Mouse (Mus musculus): ENCODE measurements at regions not wholly inside any gene's neighbourhood (a gene's known extent, or its start where the extent isn't known, plus 50 kb on each side); places are given as distances from the start of the nearest gene placed in this dataset.

DNA sequence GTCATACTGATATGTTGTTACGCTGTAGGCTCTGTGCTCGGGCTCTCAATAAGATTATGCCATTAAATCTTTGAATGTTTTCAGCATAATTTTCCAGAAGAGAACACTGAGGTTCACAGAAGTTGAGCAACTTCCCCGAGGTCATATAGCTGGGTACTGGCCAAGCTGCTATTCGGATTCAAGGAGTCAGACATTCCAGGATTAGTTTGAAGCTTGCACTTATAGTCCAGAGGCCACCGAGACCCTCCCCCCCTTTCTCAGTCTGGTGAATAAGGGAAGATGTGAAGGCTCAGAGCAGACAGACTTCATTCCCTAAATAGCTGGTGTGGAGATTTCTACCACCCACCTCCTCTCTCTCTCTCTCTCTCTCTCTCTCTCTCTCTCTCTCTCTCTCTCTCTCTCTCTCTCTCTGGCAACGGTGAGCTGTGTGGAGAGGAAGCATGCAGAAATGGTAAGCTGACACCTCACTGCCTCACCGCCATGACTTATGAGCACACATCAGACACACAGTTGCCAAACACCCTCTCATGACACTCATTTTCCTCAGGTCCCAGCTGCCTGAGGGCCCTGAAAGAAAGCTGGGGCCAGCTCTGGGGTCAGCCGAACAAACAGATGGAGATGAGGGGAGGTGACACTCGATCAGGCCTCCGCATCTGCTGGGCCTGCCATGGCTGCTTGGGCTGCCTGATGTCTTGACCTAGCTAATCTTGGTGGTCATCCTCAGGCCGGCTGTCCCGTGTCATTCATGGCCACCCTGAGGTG lies 107.0 kb upstream of the Pdzrn3 start:
- no peak overlapping the region for H3K4me3 ChIP-seq
- no peaks in the 10 kb centered on the region for H3K27me3 ChIP-seq (ENCODE audit: insufficient read depth, poor library complexity, severe bottlenecking)
- DNase-seq (ENCODE audit: low spot score), result no peak
- WGBS, result 51% methylated on average over 12 of the region's 12 CpGs
- H3K4me1 ChIP-seq, result peaks cover 22% of the 10 kb centered on the region; the same call in 1 of the 2 replicates
- no peaks in the 10 kb centered on the region for H3K9me3 ChIP-seq
- no peak overlapping the region for H3K27ac ChIP-seq
- no peaks in the 10 kb centered on the region for H3K36me3 ChIP-seq

DNA sequence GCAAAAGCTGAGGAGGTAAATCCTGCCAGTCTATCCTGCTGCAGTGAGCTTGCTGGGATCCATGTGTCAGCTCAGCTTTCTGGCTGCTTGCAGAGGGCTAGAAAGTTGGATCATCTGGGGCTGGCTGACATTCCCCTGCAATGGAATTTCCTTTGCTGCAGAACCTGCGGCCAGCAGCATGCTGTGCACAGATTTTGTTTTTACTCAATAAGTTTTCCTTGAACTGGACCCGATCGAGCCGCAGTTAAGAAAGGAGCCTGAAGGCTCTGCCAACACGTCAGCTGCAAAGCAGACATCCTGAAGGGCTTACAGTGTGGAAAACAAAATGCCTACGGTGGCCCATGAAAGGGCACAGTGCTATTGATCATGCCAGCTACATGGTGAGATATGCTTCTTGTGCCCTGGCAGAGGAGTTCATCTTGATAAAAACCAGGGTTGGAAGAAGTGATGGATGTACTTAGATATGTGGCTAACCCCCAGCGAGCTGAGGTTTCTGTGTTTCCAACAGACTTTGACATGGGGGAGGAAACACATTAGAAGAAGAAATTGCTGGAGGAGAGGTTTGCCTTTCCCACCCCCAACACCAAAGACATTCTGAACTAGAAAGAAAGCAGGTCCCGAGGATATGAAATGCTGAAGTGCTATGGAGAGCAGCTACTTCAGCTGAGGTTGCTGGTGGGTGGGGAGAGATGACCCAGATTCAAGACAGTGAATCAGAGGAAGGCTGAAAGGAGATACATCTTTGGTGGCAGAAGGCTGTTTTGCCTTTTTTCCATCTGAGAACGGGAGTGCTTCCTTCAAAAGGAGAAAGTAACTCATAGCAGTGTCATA lies 105.2 kb upstream of the Pdzrn3 start:
- peaks cover 22% of the 10 kb centered on the region; the same call in 1 of the 2 replicates for H3K4me1 ChIP-seq
- H3K27ac ChIP-seq, result no peak overlapping the region
- no peak for DNase-seq (ENCODE audit: low spot score)
- no peaks in the 10 kb centered on the region for H3K9me3 ChIP-seq
- no peaks in the 10 kb centered on the region for H3K27me3 ChIP-seq (ENCODE audit: insufficient read depth, poor library complexity, severe bottlenecking)
- 45% methylated on average over 9 of the region's 9 CpGs for WGBS
- no peaks in the 10 kb centered on the region for H3K36me3 ChIP-seq
- no peak overlapping the region for H3K4me3 ChIP-seq

DNA sequence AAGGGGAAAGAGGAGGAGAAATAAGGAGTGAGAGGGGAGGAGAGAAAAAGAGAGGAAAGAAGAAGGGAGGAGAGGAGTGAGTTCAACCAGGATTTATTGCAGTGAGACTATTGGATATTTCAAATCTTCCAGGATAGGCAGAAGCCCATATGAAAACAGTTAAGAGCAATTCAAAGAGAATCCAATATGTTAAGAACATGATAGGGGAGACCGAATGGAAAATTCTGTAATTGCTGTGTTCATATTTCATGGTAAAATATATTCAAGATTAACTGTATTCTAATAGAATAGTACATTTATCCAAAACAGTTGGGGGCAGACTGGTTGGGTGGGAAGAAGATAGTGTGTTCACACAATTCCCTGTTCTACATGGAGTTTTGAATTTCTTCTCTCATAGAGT lies 96.3 kb upstream of the Pdzrn3 start:
- Histone ChIP-seq H3K4me1 (0 out of 2 replicates have a peak, but pooled peaks cover 3% of the 10 kb centered on the region), H3K27ac (no peak overlapping the region), H3K36me3 (no peaks in the 10 kb centered on the region), H3K27me3 (ENCODE audit: insufficient read depth, poor library complexity, severe bottlenecking) (no peaks in the 10 kb centered on the region), H3K4me3 (no peak overlapping the region), H3K9me3 (no peaks in the 10 kb centered on the region)
- DNase-seq (ENCODE audit: low spot score), result no peak
- 92% methylated on average over 1 of the region's 1 CpGs for WGBS

DNA sequence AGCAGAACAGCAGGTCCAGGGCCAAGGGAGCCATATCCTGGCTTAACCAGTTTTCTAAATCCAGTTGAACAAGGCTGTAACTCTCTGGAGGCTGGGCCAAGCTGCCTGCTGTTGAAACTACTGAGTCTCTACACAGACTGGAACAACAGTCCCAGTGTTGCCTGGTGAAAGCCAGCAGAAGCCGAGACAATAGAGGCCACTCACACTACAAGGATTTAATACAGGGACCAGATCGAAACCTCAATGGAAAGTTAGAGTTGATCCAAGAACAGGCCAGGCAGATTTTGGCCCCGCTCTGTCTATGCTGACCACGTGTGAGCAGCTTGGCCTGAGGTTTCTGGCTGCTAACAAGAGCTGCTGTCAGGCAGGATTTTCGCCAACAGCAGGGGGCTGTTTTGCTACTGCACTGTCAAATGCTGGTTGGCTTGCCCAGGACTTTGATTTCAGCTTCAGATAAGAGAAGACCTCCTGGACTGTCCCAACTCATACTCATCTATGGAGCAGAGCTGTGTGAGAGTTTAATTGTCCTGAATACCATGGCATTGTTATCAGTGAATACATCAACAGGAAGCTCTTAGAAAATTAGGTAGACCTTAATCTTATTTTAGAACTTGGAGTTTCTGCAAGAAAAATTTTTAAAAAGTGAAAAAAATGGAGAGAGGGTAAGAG lies 95.7 kb upstream of the Pdzrn3 start:
- no peak overlapping the region for H3K4me3 ChIP-seq
- no peaks in the 10 kb centered on the region for H3K36me3 ChIP-seq
- H3K27me3 ChIP-seq (ENCODE audit: insufficient read depth, poor library complexity, severe bottlenecking), result no peaks in the 10 kb centered on the region
- H3K27ac ChIP-seq, result no peak overlapping the region
- H3K9me3 ChIP-seq, result no peaks in the 10 kb centered on the region
- 0 out of 2 replicates have a peak, but pooled peaks cover 3% of the 10 kb centered on the region for H3K4me1 ChIP-seq
- 25% methylated on average over 5 of the region's 5 CpGs for WGBS
- DNase-seq (ENCODE audit: low spot score), result no peak

DNA sequence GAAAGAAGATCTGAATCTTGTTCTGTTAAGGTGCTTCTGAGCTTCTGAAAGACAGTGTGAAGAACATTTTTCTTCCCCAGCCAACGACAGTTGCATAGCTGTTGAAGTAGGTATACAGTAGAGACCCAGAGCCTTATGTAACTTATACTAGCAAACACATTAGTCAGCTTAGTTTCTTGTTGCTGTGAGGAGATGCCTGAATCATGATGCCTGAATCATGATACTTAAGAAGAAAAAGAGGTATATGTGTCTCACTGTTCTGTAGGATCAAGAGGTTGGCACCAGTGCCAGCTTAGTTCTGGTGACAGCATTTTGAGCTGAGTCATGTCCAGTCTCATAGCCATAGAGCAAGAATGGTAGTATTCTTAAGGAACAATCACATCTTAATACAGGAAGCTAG lies 87.2 kb upstream of the Pdzrn3 start:
- Histone ChIP-seq H3K9me3 (no peaks in the 10 kb centered on the region), H3K36me3 (no peaks in the 10 kb centered on the region), H3K27me3 (ENCODE audit: insufficient read depth, poor library complexity, severe bottlenecking) (no peaks in the 10 kb centered on the region), H3K27ac (no peak overlapping the region), H3K4me3 (no peak overlapping the region), H3K4me1 (no peaks in the 10 kb centered on the region)
- WGBS, result 73% methylated on average over 1 of the region's 1 CpGs
- DNase-seq (ENCODE audit: low spot score), result no peak

DNA sequence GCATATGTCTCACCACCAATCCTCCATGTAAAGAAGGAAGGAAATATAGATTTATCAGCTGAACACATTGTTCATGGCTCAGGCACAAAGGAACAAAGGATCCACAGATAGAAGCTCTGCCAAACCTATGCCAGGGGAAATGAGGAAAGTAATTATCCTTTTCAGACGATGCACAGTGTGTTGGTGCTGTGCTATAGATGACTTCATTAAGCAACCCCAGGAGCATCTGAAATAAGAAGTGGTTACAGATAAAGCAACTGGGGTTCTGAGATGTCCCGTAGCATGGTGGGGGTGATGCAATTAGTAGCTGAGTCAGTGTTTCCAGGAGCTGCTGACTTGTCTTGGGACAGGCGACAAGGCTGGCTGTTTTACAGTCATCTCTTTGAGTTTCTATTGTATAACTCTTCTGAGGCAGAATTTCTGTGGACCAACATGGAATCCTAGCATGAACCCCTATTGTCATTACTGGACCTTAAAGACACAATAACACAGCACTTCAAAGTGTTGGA lies 86.2 kb upstream of the Pdzrn3 start:
- H3K4me1 ChIP-seq, result no peaks in the 10 kb centered on the region
- H3K36me3 ChIP-seq, result no peaks in the 10 kb centered on the region
- H3K9me3 ChIP-seq, result no peaks in the 10 kb centered on the region
- no peak for DNase-seq (ENCODE audit: low spot score)
- H3K4me3 ChIP-seq, result no peak overlapping the region
- no peaks in the 10 kb centered on the region for H3K27me3 ChIP-seq (ENCODE audit: insufficient read depth, poor library complexity, severe bottlenecking)
- 65% methylated on average over 3 of the region's 3 CpGs for WGBS
- H3K27ac ChIP-seq, result no peak overlapping the region

DNA sequence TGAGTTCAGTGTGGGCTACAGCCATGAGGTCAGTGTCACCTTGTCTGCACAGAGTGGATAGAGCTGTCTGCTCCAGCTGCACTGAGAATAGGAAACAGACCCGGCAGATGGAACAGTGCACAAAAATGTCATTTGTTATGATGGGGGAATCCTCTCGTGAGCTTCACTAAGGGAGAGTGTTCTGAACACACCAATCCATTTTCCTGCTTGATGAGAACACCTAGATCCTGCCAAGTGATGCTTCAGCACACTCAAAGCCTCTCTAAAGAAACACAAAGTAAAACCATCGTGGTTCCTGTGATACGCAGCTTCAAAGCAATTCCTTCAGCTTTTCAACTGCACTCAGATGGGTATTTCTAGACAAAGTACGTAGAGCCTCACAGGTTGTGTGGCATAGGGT lies 69.0 kb upstream of the Pdzrn3 start:
- no peaks in the 10 kb centered on the region for H3K36me3 ChIP-seq
- H3K4me1 ChIP-seq, result no peaks in the 10 kb centered on the region

DNA sequence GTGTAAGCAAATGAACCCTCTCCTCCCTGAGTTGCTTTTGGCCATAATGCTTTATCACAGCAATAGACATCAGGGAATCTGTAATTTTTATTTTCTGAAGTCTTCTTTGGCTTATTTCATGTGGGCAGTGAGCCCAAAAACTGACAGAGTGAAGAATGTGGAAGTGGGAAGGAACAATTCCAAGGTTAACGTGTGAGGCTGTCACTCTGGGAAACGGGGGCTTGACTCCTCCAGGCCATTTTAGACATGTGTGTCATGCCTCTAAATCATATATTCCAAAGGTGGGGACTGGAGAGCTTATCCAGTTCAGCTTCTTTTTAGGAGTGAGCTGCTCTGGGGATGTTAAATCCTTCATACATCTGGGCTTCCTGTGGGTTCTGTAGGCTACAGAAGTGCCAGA lies 68.6 kb upstream of the Pdzrn3 start:
- H3K27me3 ChIP-seq (ENCODE audit: insufficient read depth, poor library complexity, severe bottlenecking), result no peaks in the 10 kb centered on the region
- H3K9me3 ChIP-seq, result no peaks in the 10 kb centered on the region
- DNase-seq (ENCODE audit: low spot score), result no peak
- no peaks in the 10 kb centered on the region for H3K36me3 ChIP-seq
- no peaks in the 10 kb centered on the region for H3K4me1 ChIP-seq
- no peak overlapping the region for H3K4me3 ChIP-seq
- 68% methylated on average over 2 of the region's 2 CpGs for WGBS
- no peak overlapping the region for H3K27ac ChIP-seq

More for the DNA sequence above, 69.0 kb upstream of the Pdzrn3 start:
- Histone ChIP-seq H3K27me3 (ENCODE audit: insufficient read depth, poor library complexity, severe bottlenecking) (no peaks in the 10 kb centered on the region), H3K27ac (no peak overlapping the region), H3K4me3 (no peak overlapping the region), H3K9me3 (no peaks in the 10 kb centered on the region)
- WGBS, result 75% methylated on average over 5 of the region's 5 CpGs
- no peak for DNase-seq (ENCODE audit: low spot score)

DNA sequence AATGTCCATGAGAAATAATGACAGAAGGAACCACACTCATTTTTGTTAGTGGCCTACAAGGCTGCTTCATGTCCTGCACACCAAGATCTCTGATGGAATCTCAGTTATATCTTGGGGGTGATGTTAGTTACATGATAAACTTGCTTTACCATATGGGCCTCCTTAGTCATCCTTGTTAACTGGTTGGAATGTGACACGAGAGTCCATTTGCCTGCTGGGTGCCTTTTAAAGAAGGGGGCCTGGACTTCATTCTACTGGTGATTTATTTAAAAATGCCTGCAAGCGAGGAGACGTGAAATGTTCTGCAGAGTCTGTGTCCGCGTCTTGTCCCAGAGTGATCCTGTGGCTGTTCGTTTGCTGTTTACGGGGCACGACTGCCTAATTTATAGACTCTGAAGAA lies 55.1 kb upstream of the Pdzrn3 start:
- H3K9me3 ChIP-seq, result no peaks in the 10 kb centered on the region
- DNase-seq (ENCODE audit: low spot score), result no peak
- 81% methylated on average over 8 of the region's 8 CpGs for WGBS
- H3K4me3 ChIP-seq, result no peak overlapping the region
- H3K36me3 ChIP-seq, result no peaks in the 10 kb centered on the region
- peaks cover 3% of the 10 kb centered on the region for H3K4me1 ChIP-seq
- H3K27me3 ChIP-seq (ENCODE audit: insufficient read depth, poor library complexity, severe bottlenecking), result no peaks in the 10 kb centered on the region
- H3K27ac ChIP-seq, result no peak overlapping the region

DNA sequence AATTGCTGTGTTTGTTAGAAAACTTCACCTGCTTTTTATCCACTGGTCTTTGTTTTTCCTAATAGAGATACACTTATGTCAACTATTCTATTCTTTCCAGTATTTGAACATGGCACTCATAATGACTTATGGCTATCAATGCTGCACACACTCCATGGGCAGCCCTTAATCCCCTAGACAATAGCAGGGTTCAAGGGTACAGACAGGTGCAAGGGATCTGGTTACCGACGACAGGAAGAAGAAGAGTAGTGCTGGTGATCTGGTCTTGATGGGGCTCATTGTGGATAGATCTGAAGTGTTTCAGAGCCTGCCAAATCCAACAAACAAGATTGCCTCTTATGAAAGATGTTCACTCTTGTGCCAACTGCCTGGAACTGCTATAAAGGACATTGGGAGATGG lies 51.9 kb upstream of the Pdzrn3 start:
- Histone ChIP-seq H3K9me3 (no peaks in the 10 kb centered on the region), H3K27me3 (ENCODE audit: insufficient read depth, poor library complexity, severe bottlenecking) (no peaks in the 10 kb centered on the region), H3K4me3 (no peak overlapping the region), H3K27ac (no peak overlapping the region), H3K4me1 (peaks cover 3% of the 10 kb centered on the region), H3K36me3 (no peaks in the 10 kb centered on the region)
- 64% methylated on average over 2 of the region's 2 CpGs for WGBS
- no peak for DNase-seq (ENCODE audit: low spot score)
